Mouse (Mus musculus) Muller cell, postnatal 12 days (primary cell): Measurements from ENCODE around the gene Gdf9.

ENCODE experiments used
- DNase-seq: peaks from one replicate; pipeline ENCODE4 v3.0.0-alpha.2; 2015; ENCODE audit errors: inconsistent ontology term

Gdf9 gene

DNA sequence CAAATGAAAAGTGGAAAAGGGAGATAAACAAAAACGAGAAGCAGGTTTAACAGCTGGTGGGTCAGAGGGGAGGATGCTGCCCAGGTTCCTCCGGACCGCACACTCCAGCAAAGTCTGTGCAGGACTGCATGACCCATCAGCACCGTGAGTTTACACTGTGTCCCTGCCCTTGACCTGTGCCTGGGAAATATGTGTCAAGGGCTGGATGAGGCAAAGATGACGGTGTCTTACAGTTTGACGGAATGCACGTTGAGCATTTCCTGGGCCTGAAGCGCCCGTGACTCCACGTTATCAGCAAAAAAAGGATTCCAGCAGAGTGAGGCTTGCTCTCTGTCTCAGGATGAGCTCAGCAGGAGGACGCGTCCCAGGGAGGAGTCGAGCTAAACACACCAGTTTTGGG, 14.7 kb downstream of the Gdf9 start:
- no peak for DNase-seq

DNA sequence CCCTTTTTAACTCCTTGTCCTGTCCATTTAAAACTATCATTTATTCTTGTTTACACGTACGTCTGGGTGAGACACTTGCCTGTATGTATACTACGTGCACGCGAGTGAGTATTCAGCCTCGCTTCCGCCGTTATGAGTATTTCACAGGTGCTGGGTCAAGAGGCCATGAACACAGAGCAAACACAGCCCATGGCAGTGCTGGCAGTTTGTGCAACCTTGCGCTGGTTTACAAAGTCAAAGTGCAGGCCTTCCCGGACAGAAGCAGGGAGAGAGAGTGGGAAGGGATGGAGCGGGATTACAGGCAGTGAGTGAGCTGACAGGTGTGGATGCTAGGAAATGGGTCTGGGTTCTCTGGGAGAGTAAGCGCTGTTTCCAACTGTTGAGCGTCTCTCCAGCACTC, 15.4 kb downstream of the Gdf9 start:
- no peak for DNase-seq

DNA sequence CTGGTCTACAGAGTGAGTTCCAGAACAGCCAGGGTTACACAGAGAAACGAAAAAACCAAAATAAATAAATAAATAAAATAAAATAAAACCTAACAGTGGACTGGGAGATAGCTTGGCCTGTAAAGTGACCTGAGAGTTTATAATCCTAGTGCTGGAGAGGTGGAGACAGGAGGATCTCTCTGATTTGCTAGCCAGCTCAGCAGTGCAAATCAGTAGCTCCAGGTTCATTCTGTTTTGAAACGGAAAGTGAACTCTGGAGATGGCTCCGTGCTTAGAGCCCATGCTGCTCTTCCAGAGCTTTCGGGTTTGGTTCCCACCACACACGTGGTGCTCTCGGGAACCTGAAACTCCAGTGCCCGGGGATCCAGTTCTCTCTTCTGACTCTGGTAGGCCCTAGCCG, 17.2 kb downstream of the Gdf9 start:
- DNase-seq: no peak

DNA sequence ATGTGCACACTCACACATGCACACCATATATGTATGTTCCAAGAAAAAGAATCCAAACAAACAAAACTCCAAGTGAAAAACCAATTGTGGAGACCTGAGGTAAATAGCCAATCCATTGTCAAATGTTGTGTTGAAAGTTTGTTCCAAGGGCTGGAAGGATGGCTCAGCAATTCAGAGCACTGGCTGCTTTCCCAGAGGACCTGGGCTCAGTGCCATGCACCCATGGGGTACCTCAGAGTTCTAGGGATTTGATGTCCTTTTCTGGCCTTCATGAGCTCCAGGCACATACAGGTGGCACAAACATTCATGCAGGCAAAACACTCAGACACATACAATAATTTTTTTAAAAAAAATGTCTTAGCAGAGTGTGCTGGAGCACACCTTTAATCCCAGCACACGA, 17.7 kb downstream of the Gdf9 start:
- DNase-seq: no peak

DNA sequence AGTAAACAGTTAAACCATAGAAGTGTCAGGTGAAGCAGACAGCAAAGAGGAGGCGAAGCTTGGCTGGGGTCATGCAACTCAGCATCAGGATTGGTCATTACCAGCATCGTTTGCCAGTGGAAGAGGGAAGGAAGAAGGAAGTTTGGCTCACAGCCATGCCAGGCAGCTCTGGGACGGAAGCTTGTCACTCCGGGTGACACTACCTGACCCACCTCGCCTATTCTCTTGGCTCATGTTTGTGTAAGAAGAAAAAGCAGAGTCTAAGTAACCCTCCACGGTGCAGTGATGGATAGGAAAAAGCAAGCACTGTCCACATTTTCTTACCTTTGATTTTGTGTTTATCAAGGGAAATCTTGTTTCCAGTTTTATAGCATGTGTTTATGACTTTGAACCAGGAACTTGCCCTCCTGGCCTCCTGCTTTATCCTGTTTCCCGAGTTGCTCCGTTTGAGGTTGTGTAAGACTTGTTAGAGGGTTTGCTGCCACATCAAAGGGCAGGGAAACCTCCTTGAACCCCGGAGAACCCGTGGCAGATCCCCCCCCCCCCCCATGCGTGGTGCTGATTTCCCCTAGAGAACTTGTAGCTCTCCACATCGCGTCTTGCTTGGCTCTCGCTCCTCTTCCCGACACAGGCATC, 19.4 kb downstream of the Gdf9 start:
- no peak for DNase-seq

DNA sequence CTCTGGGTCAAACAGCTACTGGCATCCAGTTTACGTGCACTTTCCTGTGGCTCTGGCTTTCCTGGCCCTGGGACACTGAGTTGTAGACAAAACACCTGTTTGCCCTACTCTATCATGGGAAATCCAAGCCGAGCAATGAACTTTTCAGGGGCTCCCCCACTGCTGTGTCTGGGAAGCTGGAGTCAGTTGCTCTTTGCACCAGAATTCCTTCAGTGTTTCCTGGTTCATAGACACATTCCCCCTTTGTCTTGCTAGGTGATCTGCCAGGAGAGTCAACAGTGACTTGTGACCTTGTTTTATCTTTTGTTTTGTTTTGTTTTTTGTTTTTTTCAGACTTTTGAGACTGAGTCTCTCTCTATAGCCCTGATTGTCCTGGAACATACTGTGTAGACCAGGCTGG, 20.5 kb downstream of the Gdf9 start:
- DNase-seq: no peak

DNA sequence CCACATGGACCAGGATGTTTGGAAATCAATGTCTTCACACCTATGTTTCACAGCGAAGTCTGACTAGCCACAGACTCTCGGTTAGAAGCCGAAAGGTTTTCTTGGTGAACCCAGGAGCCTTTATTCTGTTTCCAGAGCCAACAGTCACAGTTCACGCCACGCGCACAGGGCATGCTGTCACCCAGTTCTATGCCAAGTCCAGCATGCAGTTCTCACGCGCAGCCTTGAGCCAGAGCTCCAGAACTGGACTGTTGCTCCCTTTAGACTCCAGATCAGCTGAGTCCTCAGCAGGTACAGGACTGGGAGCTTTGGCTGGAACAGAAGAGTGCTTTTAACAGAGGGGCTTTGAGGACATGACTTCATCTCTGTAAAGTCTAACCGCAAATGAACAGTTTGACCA, 21.6 kb downstream of the Gdf9 start:
- DNase-seq: no peak

DNA sequence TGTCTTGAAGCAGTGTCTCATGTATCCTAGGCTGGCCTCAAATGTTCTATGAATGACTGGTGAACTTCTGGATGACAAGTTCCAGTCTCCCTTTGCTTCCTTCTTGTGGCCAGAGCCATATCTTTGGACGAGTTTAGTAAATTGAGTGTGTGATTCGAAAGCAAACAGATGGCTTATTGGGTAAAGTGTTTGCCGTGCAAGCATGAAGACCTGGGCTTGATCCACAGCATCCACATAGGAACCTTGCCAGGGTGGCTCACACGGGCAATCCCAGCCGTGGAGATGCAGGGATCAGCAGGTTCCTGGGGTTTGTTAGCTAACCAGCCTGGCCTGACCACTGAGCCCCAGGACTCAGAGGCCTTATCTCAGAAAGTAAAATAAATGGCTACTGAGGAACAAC, 22.2 kb downstream of the Gdf9 start:
- DNase-seq: no peak

DNA sequence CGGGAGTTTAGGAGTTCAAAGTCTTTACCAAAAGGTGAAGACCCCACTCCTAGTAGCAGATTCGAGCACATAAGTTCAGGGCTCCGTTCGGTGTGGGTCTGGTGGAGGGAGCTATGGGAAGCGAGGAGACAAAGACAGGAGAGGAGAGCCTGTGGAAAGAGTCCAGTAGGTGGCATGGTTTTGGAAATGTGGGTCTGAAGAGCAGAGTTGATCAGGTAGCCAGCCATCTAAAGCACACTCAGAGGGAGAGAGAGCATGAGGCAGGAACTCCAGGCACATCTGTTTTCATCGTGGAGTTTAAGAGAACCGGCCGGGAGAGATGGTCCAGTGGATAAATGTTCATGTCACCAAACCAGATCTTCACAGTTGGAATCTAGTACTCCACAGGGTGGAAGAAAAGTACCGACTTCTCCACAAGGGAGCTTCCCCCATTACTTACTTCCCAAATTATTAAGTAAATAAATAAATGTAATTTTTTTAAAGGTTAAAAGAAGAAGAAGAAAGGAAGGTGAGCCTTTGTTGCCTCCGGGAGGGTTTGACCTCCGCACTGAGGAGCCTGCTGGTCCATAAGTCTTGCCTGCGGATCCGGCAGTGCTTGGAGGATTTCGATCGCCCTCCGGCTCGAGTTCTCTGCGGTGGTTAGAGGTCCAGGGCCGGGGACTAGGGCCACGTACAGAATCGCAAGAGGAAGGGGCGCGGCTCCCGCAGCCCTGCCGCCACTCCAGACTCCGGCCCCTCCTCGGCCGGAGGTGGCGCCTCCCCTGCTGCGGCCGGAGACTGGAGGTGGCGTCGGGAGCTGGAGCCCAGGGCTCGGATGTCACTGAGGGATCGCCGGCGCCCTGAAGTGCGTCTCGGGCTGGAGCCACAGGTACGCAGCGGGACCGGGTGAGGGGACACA, 25.9 kb downstream of the Gdf9 start, which contains the start of the genes Gm10447 and Shroom1:
Gm10447 (minus strand) TSS at position 637 of the 898 bp plus-strand sequence.
Shroom1 (plus strand) TSS at position 732 of the 898 bp plus-strand sequence.
- peak; percentile 66 for DNase-seq

DNA sequence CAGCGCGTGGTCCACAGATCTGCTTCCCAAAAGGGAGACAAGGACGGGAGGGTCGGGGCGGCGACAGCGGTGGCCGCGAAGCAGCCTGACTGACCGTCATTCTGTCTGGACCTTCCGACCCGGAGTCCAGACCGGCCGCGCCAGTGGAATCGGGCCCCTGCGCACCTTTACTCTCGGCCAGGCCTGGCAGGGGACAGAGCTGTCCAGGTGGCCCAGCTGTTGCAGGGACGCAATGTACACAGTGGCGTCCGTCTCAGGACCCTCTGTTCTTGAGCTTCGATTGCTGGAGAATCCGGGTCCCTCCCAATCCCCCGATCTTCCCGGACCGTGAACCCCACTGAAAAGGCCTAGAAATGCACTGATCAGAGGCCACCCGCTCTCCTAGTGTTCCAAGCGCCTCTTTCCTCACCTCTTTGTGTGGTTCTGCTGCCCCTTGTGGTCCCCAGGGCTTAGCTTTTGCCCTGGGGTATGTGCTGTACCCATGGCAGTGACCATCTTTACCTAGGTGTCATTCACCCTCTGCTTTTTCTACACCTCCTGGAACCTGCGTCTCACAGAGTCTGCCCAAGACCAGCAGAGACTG, 26.6 kb downstream of the Gdf9 start:
- DNase-seq: no peak

DNA sequence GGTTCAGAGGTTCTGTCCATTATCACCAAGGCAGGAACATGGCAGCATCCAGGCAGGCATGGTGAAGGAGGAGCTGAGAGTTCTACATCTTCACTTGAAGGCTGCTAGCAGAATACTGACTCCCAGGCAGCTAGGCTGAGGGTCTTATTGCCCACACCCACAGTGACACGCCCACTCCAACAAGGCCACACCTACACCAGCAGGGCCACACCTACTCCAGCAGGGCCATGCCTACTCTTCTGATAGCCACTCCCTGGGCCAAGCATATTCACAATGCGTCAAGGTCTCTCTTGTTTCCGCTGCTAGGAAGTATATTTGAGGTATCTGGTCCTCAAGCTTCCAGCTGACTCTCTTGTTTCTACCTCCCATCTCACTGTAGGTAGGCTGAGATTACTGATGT, 28.2 kb downstream of the Gdf9 start:
- DNase-seq: no peak

DNA sequence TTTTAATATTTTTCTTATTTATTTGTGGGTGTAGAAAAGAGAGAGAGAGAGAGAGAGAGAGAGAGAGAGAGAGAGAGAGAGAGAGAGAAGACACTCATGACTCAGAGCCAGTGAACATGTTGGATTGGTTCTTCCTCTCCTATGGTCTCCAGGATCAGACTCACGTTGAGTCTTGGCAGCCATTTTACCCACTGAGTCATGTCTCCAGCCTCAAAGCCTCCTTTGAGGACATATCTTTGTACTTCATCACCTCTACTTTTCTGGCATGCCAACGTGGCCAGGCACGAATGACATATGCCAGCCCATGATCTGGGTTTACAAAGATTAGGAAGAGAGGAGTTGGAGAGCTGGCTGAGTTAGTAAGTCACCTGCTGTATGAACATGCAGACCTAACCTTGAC, 29.4 kb downstream of the Gdf9 start:
- peak; percentile 48 for DNase-seq

DNA sequence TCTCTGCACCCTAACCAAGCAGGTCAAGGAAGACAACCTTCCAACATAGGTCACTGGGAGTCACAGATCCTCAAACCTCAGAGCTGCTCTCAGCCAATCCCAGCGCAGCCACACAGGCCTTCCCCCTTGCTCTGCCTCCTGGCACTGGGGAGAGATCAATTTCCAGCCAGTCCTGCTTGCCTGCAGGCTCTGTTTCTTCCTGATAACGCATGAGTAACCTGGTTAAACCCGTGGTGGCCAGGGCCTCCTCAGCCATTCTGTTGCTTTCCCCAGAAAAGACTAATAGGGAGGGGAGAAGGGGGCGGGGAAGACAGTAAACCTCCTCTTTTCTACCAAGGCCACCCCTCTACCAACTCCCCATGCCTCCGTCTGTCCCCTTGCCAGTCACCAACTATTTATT, 30.9 kb downstream of the Gdf9 start:
- no peak for DNase-seq

DNA sequence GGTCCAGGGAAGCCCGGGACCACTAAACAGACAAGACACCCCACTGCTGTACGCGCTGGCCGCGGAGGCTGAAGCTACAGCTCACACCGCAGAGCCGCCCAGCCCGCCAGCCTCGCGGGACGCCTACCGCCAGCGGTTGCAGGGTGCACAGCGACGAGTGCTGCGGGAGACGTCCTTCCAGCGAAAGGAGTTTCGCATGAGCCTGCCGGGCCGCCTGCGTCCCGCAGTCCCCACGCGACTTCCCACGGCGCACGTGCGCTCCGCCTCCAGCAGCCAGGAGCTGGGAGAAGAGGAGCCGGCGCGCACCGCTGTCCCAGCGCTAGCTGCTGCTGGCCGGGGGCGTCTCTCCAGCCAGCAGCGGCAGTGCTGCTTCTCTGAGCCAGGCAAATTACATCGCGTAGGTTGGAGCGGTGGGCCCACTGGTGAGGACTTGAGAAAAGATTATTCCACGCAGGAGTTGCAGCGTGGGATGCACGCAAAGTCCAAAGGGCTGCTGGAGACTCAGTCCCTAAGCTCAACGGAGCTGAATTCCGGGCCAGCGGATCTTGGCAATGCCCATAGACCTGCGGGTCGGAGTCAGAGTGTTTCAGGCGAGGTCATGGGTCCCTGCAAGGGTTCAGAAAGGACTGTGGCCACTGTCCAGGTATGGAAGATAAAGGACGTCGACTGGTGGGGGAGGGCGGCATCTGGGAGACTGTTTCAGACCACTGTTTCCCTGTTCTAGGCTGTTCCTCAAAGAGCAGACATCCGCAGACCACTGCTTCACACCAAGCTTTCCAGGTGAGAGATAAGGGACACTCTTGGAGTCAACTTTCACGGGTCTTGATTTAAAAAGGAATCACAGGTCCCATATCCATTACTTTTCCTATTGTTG, 33.0 kb downstream of the Gdf9 start:
- DNase-seq: no peak

DNA sequence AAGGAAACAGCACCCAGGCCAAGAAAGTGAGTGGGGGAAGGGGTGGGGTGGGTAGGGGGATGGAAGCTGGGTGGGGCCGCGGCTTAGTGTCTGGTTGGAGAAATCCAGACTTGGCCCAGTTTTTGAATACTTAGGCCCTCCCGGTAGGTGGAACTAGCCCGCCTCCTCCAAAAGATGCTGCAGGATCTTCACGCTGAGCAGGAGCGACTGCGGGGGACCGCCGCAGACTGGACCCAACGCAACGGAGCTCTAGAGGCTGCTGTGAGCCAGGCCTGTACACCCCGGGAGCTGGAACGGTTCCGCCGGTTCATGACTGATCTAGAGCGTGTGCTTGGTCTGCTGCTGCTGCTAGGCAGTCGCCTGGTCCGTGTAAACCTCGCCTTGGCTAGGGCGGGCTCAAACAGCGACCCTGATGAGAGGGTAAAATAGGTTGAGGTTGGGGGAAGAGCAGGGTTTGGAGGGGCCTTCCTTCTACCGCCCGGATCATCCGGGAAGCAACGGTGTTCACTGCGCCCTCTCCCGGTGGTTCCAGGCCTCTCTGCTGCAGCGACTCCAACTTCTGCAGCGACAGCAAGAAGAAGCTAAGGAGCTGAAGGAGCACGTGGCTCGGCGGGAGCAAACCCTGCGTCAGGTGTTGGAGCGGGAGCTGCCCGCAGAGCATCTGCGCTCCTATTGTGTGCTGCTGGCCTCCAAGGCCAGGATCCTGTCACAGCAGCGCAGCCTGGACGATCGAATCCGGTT, 35.6 kb downstream of the Gdf9 start:
- DNase-seq: peak; percentile 61

DNA sequence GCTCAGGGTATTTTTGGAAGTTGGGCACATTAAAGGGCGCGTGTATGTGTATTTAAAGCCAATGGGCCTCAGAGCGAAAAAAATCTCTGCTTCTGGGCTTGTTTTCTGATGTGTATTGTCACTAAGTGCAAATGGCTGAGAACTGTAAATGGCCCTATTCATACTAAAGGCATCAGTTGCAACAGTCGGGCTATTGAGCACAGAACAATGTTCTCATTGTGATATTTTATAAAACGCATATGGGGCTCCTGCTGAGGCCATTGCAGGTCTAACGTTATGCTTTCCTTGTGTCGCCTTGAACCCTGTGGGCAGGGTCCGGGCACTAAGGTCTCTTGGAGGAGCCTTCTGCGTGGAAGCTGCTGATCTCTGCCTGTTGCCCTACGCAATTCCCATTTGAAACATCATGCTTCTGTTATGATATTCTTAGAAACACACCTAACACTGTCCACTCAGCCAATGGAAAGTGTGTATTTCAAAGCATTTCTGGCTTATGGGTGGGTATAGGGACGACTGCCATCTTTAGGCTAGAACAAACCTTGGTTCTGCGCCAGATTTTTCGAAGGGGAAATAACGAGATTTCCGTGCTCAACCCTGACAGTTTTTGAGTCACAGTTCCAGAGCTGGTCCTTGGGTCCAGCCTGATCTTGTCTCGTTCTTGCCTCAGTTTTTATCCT, 38.6 kb downstream of the Gdf9 start:
- DNase-seq: no peak

DNA sequence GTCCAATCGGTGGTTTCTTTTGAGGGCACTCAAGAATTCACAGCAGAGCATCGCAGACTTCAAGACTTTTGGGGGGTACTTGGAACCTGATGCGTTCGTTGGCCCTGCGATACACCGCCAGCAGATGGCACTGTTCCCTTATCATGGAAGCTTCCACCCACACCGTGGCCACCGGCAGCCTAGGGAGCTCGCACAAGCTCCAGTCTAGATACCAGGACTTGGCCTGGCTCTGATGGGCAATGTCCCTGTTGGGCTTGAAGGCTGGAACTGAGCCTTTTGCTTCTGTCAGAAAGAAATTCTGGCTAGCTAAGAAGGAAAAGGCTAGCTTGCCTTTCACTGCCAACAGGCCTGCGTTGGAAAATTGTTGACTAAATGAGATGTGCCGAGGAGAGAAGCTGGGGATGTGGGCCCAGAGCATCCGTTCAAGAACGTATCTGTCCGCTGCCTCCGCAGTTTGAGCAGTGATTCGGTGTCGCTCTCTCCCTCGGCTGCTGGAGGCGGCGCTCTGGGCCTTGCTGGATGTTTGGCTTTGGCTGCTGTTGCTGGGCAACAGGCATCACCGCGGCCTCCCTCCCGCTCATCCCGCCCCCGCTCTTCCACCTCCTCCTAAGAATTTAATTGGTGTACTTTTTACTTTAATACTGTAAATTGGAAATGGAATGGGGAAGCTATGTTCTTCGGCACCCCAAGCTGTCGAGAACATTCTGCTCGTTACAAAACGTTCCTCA, 39.3 kb downstream of the Gdf9 start, which contains the start of gene Gm9837:
Gm9837 (minus strand) TSS at position 512 of the 728 bp plus-strand sequence.
- peak; percentile 92 for DNase-seq

DNA sequence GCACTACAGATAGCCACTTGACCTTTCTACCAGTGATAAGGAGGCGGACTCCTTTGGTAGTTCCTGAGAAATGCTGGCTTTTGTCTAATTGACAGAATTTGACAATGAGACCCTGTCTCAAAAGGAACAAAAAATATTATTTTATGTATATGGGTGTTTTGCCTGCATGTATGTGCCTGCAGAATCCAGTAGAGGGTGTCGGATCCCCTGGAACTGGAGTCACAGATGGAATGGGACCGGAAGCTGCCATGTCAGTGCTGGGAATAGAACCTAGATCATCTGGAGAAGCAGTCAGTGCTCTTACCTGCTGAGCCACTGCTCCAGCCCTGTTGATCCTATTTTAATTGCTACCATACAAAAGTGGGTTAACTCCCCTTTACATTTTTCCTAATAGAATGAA, 41.9 kb downstream of the Gdf9 start:
- no peak for DNase-seq

DNA sequence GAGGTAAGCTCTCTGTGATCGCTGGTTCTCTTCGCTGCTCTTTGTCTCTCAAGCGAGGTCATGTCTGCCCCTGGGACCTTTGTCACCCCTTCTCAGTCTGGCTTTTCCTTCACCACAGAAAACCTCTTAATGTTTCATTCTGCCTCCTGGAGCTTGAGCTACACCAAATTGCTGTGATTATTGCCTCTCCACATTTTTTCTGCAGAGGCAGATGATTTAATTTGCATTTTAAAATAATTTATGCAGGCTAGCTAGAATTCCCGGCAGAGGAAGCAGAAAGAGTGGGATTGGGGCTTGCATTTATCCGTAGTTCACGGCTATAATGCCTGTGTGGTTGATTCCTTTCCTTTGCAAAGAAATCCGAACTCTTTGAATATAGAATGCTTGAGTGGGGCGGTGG, 44.8 kb downstream of the Gdf9 start:
- no peak for DNase-seq

DNA sequence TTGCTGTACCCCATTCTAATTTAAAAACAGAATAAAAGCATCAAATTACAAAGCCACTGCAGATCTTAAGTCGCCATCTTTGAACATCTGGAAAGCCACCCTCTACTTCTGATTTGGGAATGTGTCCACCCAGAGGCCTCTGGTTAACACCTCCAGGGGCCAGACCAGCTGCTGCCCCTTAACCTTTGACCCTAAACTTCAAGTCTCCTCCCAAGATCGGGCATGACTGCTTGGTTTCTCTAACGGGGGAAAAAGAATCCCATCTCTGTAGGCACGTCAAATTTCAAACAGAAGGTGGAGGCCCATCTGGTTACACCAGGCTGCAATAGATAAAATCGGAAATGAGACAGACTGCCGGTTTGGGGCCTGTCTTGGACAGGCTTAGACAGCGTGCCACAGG, 47.0 kb downstream of the Gdf9 start:
- DNase-seq: no peak
